Mouse (Mus musculus): ENCODE measurements at regions not wholly inside any gene's neighbourhood (a gene's known extent, or its start where the extent isn't known, plus 50 kb on each side); places are given as distances from the start of the nearest gene placed in this dataset.

- TF ChIP-seq HCFC1 (IDR thresholded peaks at IDR 0.05; ENCODE audit: borderline replicate concordance, insufficient read depth, low read length) (no peak), CHD2 (IDR thresholded peaks at IDR 0.05; ENCODE audit: low read depth, low read length) (no peak), ZC3H11A (IDR thresholded peaks at IDR 0.05; ENCODE audit: borderline replicate concordance, low read depth, low read length) (no peak), MAFK (IDR thresholded peaks at IDR 0.05; ENCODE audit: insufficient read depth, low read depth, low read length) (no peak)
- H3K27ac ChIP-seq (ENCODE audit: insufficient read depth, low read depth, low read length, poor library complexity, severe bottlenecking) = no peak overlapping the region
- no peaks in the 10 kb centered on the region for H3K9me3 ChIP-seq (ENCODE audit: control insufficient read depth, insufficient read depth, low read depth, low read length)
- in situ Hi-C loops (cut with MboI; ENCODE audit: low sequenced_read_pairs in 2 of 2, unreplicated experiment in 2 of 2) = no loop called here
- DNase-seq (ENCODE audit: low read depth, low spot score) = no peak
- H3K9ac ChIP-seq (ENCODE audit: insufficient read depth, low read depth, low read length, poor library complexity, severe bottlenecking) = no peak overlapping the region
- H3K4me1 ChIP-seq (ENCODE audit: control insufficient read depth in 2 of 2, insufficient read depth in 2 of 2, low read length in 2 of 2, poor library complexity in 1 of 2) = no peaks in the 10 kb centered on the region
- H3K4me3 ChIP-seq (ENCODE audit: insufficient read depth in 1 of 2, low read depth in 1 of 2, low read length in 2 of 2, poor library complexity in 1 of 2, severe bottlenecking in 1 of 2) = no peak overlapping the region
- H3K36me3 ChIP-seq (ENCODE audit: control insufficient read depth, insufficient read depth, low read length, poor library complexity, severe bottlenecking) = no peaks in the 10 kb centered on the region
These were observed 149.7 kb downstream of the Etv1 start for GRCm38 (mm10) chr12:38928786-38929351.

- no peaks in the 10 kb centered on the region for H3K9me3 ChIP-seq (ENCODE audit: control insufficient read depth, insufficient read depth, low read depth, low read length)
- in situ Hi-C loops (cut with MboI; ENCODE audit: low sequenced_read_pairs in 2 of 2, unreplicated experiment in 2 of 2) = no loop called here
- no peaks in the 10 kb centered on the region for H3K4me1 ChIP-seq (ENCODE audit: control insufficient read depth in 2 of 2, insufficient read depth in 2 of 2, low read length in 2 of 2, poor library complexity in 1 of 2)
- no peak overlapping the region for H3K4me3 ChIP-seq (ENCODE audit: insufficient read depth in 1 of 2, low read depth in 1 of 2, low read length in 2 of 2, poor library complexity in 1 of 2, severe bottlenecking in 1 of 2)
- H3K9ac ChIP-seq (ENCODE audit: insufficient read depth, low read depth, low read length, poor library complexity, severe bottlenecking) = no peak overlapping the region
- DNase-seq (ENCODE audit: low read depth, low spot score) = no peak
- no peak for TF ChIP-seq ZNF384 (IDR thresholded peaks at IDR 0.05; ENCODE audit: low read depth, low read length)
- TF ChIP-seq MAFK (IDR thresholded peaks at IDR 0.05; ENCODE audit: insufficient read depth, low read depth, low read length) = no peak
- TF ChIP-seq ZC3H11A (IDR thresholded peaks at IDR 0.05; ENCODE audit: borderline replicate concordance, low read depth, low read length) = no peak
- no peak overlapping the region for H3K27ac ChIP-seq (ENCODE audit: insufficient read depth, low read depth, low read length, poor library complexity, severe bottlenecking)
- no peaks in the 10 kb centered on the region for H3K36me3 ChIP-seq (ENCODE audit: control insufficient read depth, insufficient read depth, low read length, poor library complexity, severe bottlenecking)
These were observed 150.5 kb downstream of the Etv1 start for GRCm38 (mm10) chr12:38929644-38930043.

GRCm38 (mm10) chr12:38931769-38932168 lies 152.6 kb downstream of the Etv1 start:
- H3K4me3 ChIP-seq (ENCODE audit: insufficient read depth in 1 of 2, low read depth in 1 of 2, low read length in 2 of 2, poor library complexity in 1 of 2, severe bottlenecking in 1 of 2) = no peak overlapping the region
- no peak for DNase-seq (ENCODE audit: low read depth, low spot score)
- no peak overlapping the region for H3K9ac ChIP-seq (ENCODE audit: insufficient read depth, low read depth, low read length, poor library complexity, severe bottlenecking)
- H3K27ac ChIP-seq (ENCODE audit: insufficient read depth, low read depth, low read length, poor library complexity, severe bottlenecking) = no peak overlapping the region
- H3K4me1 ChIP-seq (ENCODE audit: control insufficient read depth in 2 of 2, insufficient read depth in 2 of 2, low read length in 2 of 2, poor library complexity in 1 of 2) = no peaks in the 10 kb centered on the region
- TF ChIP-seq HCFC1 (IDR thresholded peaks at IDR 0.05; ENCODE audit: borderline replicate concordance, insufficient read depth, low read length) (no peak), ZNF384 (IDR thresholded peaks at IDR 0.05; ENCODE audit: low read depth, low read length) (no peak), ZC3H11A (IDR thresholded peaks at IDR 0.05; ENCODE audit: borderline replicate concordance, low read depth, low read length) (no peak), CHD2 (IDR thresholded peaks at IDR 0.05; ENCODE audit: low read depth, low read length) (no peak), MAFK (IDR thresholded peaks at IDR 0.05; ENCODE audit: insufficient read depth, low read depth, low read length) (no peak)
- in situ Hi-C loops (cut with MboI; ENCODE audit: low sequenced_read_pairs in 2 of 2, unreplicated experiment in 2 of 2) = no loop called here
- no peaks in the 10 kb centered on the region for H3K9me3 ChIP-seq (ENCODE audit: control insufficient read depth, insufficient read depth, low read depth, low read length)
- H3K36me3 ChIP-seq (ENCODE audit: control insufficient read depth, insufficient read depth, low read length, poor library complexity, severe bottlenecking) = no peaks in the 10 kb centered on the region

GRCm38 (mm10) chr12:38959605-38960004 lies 180.4 kb downstream of the Etv1 start:
- DNase-seq (ENCODE audit: low read depth, low spot score) = no peak
- no peak overlapping the region for H3K4me3 ChIP-seq (ENCODE audit: insufficient read depth in 1 of 2, low read depth in 1 of 2, low read length in 2 of 2, poor library complexity in 1 of 2, severe bottlenecking in 1 of 2)

GRCm38 (mm10) chr12:38962302-38962701 lies 183.1 kb downstream of the Etv1 start:
- no peak overlapping the region for H3K4me3 ChIP-seq (ENCODE audit: insufficient read depth in 1 of 2, low read depth in 1 of 2, low read length in 2 of 2, poor library complexity in 1 of 2, severe bottlenecking in 1 of 2)
- no peak for TF ChIP-seq MAFK (IDR thresholded peaks at IDR 0.05; ENCODE audit: insufficient read depth, low read depth, low read length)
- TF ChIP-seq ZNF384 (IDR thresholded peaks at IDR 0.05; ENCODE audit: low read depth, low read length) = no peak
- TF ChIP-seq CHD2 (IDR thresholded peaks at IDR 0.05; ENCODE audit: low read depth, low read length) = no peak
- TF ChIP-seq ZC3H11A (IDR thresholded peaks at IDR 0.05; ENCODE audit: borderline replicate concordance, low read depth, low read length) = no peak
- TF ChIP-seq HCFC1 (IDR thresholded peaks at IDR 0.05; ENCODE audit: borderline replicate concordance, insufficient read depth, low read length) = no peak
- no peak overlapping the region for H3K27ac ChIP-seq (ENCODE audit: insufficient read depth, low read depth, low read length, poor library complexity, severe bottlenecking)
- no peak overlapping the region for H3K9ac ChIP-seq (ENCODE audit: insufficient read depth, low read depth, low read length, poor library complexity, severe bottlenecking)
- no peaks in the 10 kb centered on the region for H3K36me3 ChIP-seq (ENCODE audit: control insufficient read depth, insufficient read depth, low read length, poor library complexity, severe bottlenecking)
- no peak for DNase-seq (ENCODE audit: low read depth, low spot score)
- in situ Hi-C loops (cut with MboI; ENCODE audit: low sequenced_read_pairs in 2 of 2, unreplicated experiment in 2 of 2) = no loop called here
- no peaks in the 10 kb centered on the region for H3K4me1 ChIP-seq (ENCODE audit: control insufficient read depth in 2 of 2, insufficient read depth in 2 of 2, low read length in 2 of 2, poor library complexity in 1 of 2)
- H3K9me3 ChIP-seq (ENCODE audit: control insufficient read depth, insufficient read depth, low read depth, low read length) = no peaks in the 10 kb centered on the region

More at GRCm38 (mm10) chr12:38959605-38960004, 180.4 kb downstream of the Etv1 start:
- H3K9ac ChIP-seq (ENCODE audit: insufficient read depth, low read depth, low read length, poor library complexity, severe bottlenecking) = no peak overlapping the region
- TF ChIP-seq ZC3H11A (IDR thresholded peaks at IDR 0.05; ENCODE audit: borderline replicate concordance, low read depth, low read length) (no peak), ZNF384 (IDR thresholded peaks at IDR 0.05; ENCODE audit: low read depth, low read length) (peak; percentile 83)
- in situ Hi-C loops (cut with MboI; ENCODE audit: low sequenced_read_pairs in 2 of 2, unreplicated experiment in 2 of 2) = no loop called here
- no peak overlapping the region for H3K27ac ChIP-seq (ENCODE audit: insufficient read depth, low read depth, low read length, poor library complexity, severe bottlenecking)
- H3K4me1 ChIP-seq (ENCODE audit: control insufficient read depth in 2 of 2, insufficient read depth in 2 of 2, low read length in 2 of 2, poor library complexity in 1 of 2) = no peaks in the 10 kb centered on the region
- no peaks in the 10 kb centered on the region for H3K36me3 ChIP-seq (ENCODE audit: control insufficient read depth, insufficient read depth, low read length, poor library complexity, severe bottlenecking)
- H3K9me3 ChIP-seq (ENCODE audit: control insufficient read depth, insufficient read depth, low read depth, low read length) = no peaks in the 10 kb centered on the region

Data from ES-E14 (cell line).